Mouse (Mus musculus) olfactory bulb, adult 2 months (tissue): ENCODE results near the gene E2f4. TPM values are rescaled to one million over a fixed set of nuclear protein-coding genes. Genes with fewer than 3 reads are reported as not detected.

ENCODE experiments used
- H3K27ac ChIP-seq: fragments of 200-500 bp; 2 replicates; pipeline ENCODE4 v1.5.1; 2012; ENCODE audit warnings: low read depth, low read length; ENCODE audit not compliant: insufficient read depth
- H3K4me1 ChIP-seq: fragments of 200-500 bp; 2 replicates; pipeline ENCODE4 v1.6.1; 2012; ENCODE audit warnings: low read length; ENCODE audit not compliant: control insufficient read depth, insufficient read depth
- H3K4me3 ChIP-seq: fragments of 200-500 bp; 2 replicates; pipeline ENCODE4 v1.5.1; 2012; ENCODE audit warnings: mild to moderate bottlenecking, low read depth, low read length, moderate library complexity; ENCODE audit not compliant: insufficient read depth
- CTCF ChIP-seq: fragments of 200-500 bp; IDR thresholded peaks from 2 replicates; pipeline ENCODE4 v1.5.1; 2012; ENCODE audit warnings: low read depth, mild to moderate bottlenecking, low read length, moderate library complexity; ENCODE audit not compliant: insufficient read depth
- POLR2A ChIP-seq: fragments of 200-500 bp; IDR thresholded peaks from 2 replicates; pipeline ENCODE4 v1.6.1; 2012; ENCODE audit warnings: mild to moderate bottlenecking, low read depth, low read length, moderate library complexity; ENCODE audit not compliant: insufficient read depth
- WGBS: fragments of 180-500 bp; shearing (Covaris S2); methylation state at CpG from one replicate; pipeline ENCODE4 v1.1.7; 2018; 5-methylcytosine and 5-hydroxymethylcytosine counted together
- polyA plus RNA-seq: library from polyadenylated mRNA; stranded (reverse); fragments of >200 nt; gene quantifications from 2 replicates; pipeline ENCODE4 v1.2.4, GENCODE M21; 2012; ENCODE audit warnings: low replicate concordance; ENCODE audit not compliant: missing spikeins, insufficient read depth, insufficient read length

E2f4 gene
- polyA plus RNA-seq, 1 experiment = not detected

GRCm38 (mm10) chr8:105309142-105309847 is 11.8 kb downstream of the E2f4 start:
- Histone ChIP-seq H3K27ac (no peak overlapping the region), H3K4me1 (peaks cover 21% of the 10 kb centered on the region), H3K4me3 (no peak overlapping the region)

GRCm38 (mm10) chr8:105310118-105310517 is 12.7 kb downstream of the E2f4 start:
- H3K27ac ChIP-seq = no peak overlapping the region
- H3K4me3 ChIP-seq = no peak overlapping the region
- 87% methylated on average over 8 of the region's 8 CpGs for WGBS
- peaks cover 14% of the 10 kb centered on the region for H3K4me1 ChIP-seq
- no peak for TF ChIP-seq CTCF
- no peak for TF ChIP-seq POLR2A

More at GRCm38 (mm10) chr8:105309142-105309847, 11.8 kb downstream of the E2f4 start:
- 81% methylated on average over 15 of the region's 15 CpGs for WGBS
- TF ChIP-seq POLR2A (no peak), CTCF (no peak)

- no peak for TF ChIP-seq CTCF
- TF ChIP-seq POLR2A = no peak
- WGBS = 26% methylated on average over 1 of the region's 1 CpGs
- Histone ChIP-seq H3K27ac (no peak overlapping the region), H3K4me1 (no peaks in the 10 kb centered on the region), H3K4me3 (no peak overlapping the region)
Observed at GRCm38 (mm10) chr8:105311718-105312117, 14.3 kb downstream of the E2f4 start.

GRCm38 (mm10) chr8:105312891-105313481 is 15.5 kb downstream of the E2f4 start:
- Histone ChIP-seq H3K4me1 (no peaks in the 10 kb centered on the region), H3K4me3 (no peak overlapping the region), H3K27ac (no peak overlapping the region)
- TF ChIP-seq CTCF = no peak
- no peak for TF ChIP-seq POLR2A
- whole genome bisulfite sequencing = 89% methylated on average over 8 of the region's 8 CpGs

- WGBS = 84% methylated on average over 9 of the region's 9 CpGs
- Histone ChIP-seq H3K4me1 (peaks cover 4% of the 10 kb centered on the region; the same call in 1 of the 2 replicates), H3K27ac (no peak overlapping the region), H3K4me3 (no peak overlapping the region)
- TF ChIP-seq POLR2A = no peak
- no peak for TF ChIP-seq CTCF
Observed at GRCm38 (mm10) chr8:105313622-105314402, 16.3 kb downstream of the E2f4 start.

GRCm38 (mm10) chr8:105315073-105315769 is 17.8 kb downstream of the E2f4 start:
- 89% methylated on average over 18 of the region's 18 CpGs for WGBS
- no peak for TF ChIP-seq POLR2A
- TF ChIP-seq CTCF = no peak
- Histone ChIP-seq H3K4me1 (peaks cover 4% of the 10 kb centered on the region; the same call in 1 of the 2 replicates), H3K4me3 (no peak overlapping the region), H3K27ac (no peak overlapping the region)

GRCm38 (mm10) chr8:105317941-105318340 is 20.5 kb downstream of the E2f4 start:
- peaks cover 4% of the 10 kb centered on the region; the same call in 1 of the 2 replicates for H3K4me1 ChIP-seq
- H3K4me3 ChIP-seq = no peak overlapping the region
- no peak overlapping the region for H3K27ac ChIP-seq
- 48% methylated on average over 4 of the region's 4 CpGs for WGBS
- TF ChIP-seq POLR2A = no peak
- TF ChIP-seq CTCF = no peak

- Histone ChIP-seq H3K27ac (no peak overlapping the region), H3K4me3 (no peak overlapping the region), H3K4me1 (peaks cover 4% of the 10 kb centered on the region; the same call in 1 of the 2 replicates)
- 71% methylated on average over 11 of the region's 11 CpGs for WGBS
- TF ChIP-seq POLR2A (no peak), CTCF (no peak)
Observed at GRCm38 (mm10) chr8:105318662-105319190, 21.3 kb downstream of the E2f4 start.
